Mouse (Mus musculus): Measurements from ENCODE around the gene Irf4. TPM values are rescaled to one million over a fixed set of nuclear protein-coding genes. Genes with fewer than 3 reads are reported as not detected.

The Irf4 gene
- polyA plus RNA-seq (2014; fragmentation: Illumina TruSeq; extraction: RNeasy Lipid Tissue Mini Kit (QIAGEN cat#74804); ENCODE audit: low read depth, low replicate concordance), result 0.49 TPM

DNA sequence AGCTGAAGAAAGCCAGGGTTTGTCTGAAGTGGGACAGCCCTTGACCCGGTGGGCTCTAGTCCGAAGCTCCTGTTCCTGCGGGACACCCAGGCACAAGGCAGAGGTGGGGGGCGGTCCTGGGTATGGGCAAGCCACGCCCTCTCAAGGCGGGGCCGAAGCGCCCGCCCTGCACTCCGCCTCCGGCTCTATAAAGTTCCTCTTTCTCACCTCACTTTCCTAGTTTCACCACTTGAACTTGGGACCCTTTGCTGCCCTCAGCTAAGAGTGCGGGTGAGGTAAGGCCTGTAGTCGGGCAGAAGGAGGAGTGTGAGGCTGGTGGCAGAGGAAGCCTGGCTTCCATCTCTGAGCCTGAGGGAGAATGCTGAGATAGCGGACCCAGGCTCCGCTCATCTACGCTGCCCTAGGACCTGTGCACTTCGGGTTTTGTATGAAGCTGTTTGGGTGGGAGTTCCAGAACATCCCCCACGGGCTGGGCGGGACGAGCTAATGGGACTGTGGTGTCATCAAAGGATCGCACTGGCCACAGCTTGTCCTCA lies at the start of gene Irf4:
Irf4 (plus strand) TSS at position 206 of the 536 bp plus-strand sequence.

Other genes with a start within 250 kb of the Irf4 start
- gene Uqcrfs1, start 203.9 kb upstream of the Irf4 start, polyA plus RNA-seq (2014; fragmentation: Illumina TruSeq; extraction: RNeasy Lipid Tissue Mini Kit (QIAGEN cat#74804); ENCODE audit: low read depth, low replicate concordance), result 478 TPM
- gene Dusp22, start 89.2 kb upstream of the Irf4 start, polyA plus RNA-seq (2014; fragmentation: Illumina TruSeq; extraction: RNeasy Lipid Tissue Mini Kit (QIAGEN cat#74804); ENCODE audit: low read depth, low replicate concordance), result 37.4 TPM
- gene Hus1b, start 198.5 kb downstream of the Irf4 start, polyA plus RNA-seq (2014; fragmentation: Illumina TruSeq; extraction: RNeasy Lipid Tissue Mini Kit (QIAGEN cat#74804); ENCODE audit: low read depth, low replicate concordance), result not detected
- gene Exoc2, start 224.9 kb downstream of the Irf4 start, polyA plus RNA-seq (2014; fragmentation: Illumina TruSeq; extraction: RNeasy Lipid Tissue Mini Kit (QIAGEN cat#74804); ENCODE audit: low read depth, low replicate concordance), result 29.3 TPM
- gene Gm5447, start 225.0 kb downstream of the Irf4 start, polyA plus RNA-seq (2014; fragmentation: Illumina TruSeq; extraction: RNeasy Lipid Tissue Mini Kit (QIAGEN cat#74804); ENCODE audit: low read depth, low replicate concordance), result not detected